Mouse (Mus musculus) layer of hippocampus, adult 18-20 months (tissue): Measurements from ENCODE around the gene Ttll10. TPM values are rescaled to one million over a fixed set of nuclear protein-coding genes. Genes with fewer than 3 reads are reported as not detected.

Experiments
- DNase-seq, 2 experiments: peaks; one replicate each; pipeline ENCODE4 v3.0.0; 2022; ENCODE audit warnings: low spot score in 2 of 2
- microRNA-seq, 2 experiments: library from miRNA; unstranded; fragments of <30 nt; microRNA quantifications; one replicate each; pipeline ENCODE4 v1.2.0; 2021
- total RNA-seq, 2 experiments: library from RNA; stranded (reverse); gene quantifications; 2 replicates each; pipeline ENCODE4 v1.2.3; 2021

The Ttll10 gene
- total RNA-seq, 2 experiments from 2014 or later: 0.33 to 0.35 TPM

DNA sequence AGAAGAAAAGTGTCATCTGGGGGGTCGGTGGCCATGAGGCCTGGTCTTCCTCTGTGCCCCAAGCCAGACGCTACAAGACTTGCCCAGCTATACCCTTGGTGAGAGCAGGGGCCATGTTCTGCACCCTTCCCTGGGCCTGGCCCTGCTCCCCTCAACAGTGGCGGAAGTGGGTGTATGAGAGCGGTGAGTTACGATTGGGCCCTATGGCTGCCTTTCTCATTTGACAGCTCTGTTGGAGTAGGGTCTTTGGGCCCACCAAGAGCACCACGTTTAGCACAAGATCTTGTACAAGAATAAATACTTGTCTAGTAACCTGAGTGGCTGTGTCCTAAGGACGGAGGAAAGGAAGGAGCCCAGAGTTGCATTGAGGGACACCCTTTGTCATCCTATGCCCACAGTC, 30.6 kb downstream of the Ttll10 start:
- DNase-seq: no peak

DNA sequence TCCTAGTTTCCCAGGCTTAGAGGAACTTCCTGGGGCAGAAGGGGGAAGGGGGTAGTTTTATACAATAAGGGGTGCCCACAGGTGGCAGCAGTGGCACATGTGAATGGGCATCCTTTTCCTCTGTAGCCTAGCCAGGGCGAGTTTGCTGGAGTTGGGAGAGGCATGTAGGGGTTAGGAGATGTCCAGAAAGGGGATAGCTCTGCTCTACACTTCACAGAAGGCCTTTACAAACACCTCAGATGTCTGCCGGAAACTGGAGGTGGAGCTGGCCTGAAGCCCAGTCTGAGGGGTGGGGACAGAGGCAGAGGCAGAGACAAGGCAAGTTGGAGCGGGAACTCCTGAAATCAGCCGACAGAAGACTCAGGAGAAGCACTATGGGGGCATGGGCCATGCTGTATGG, 33.2 kb downstream of the Ttll10 start, which contains the start of gene Tnfrsf18:
Gene Tnfrsf18 (plus strand): TSS at position 152 of the 400 bp plus-strand sequence.
- DNase-seq: peak; percentile 32 to 51

DNA sequence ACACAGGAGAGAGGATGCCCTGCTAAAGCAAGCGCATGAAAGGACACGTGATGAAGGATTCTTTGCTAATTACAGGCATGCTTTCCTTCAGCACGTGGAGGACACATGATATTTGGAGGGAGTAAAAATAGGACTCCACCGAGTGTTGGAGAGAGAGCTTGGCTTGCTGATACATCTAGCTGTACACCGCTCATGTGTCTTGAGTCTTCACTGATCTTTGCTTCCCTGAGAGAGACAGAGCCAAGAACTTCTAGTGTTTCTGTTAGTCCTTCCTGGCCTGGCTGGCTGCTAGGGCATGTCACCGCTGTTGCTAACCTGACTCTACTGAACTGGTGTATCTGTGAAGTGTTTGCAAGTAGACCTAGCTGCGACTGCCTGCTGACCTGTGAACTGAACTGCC, 35.0 kb downstream of the Ttll10 start:
- DNase-seq: no peak

DNA sequence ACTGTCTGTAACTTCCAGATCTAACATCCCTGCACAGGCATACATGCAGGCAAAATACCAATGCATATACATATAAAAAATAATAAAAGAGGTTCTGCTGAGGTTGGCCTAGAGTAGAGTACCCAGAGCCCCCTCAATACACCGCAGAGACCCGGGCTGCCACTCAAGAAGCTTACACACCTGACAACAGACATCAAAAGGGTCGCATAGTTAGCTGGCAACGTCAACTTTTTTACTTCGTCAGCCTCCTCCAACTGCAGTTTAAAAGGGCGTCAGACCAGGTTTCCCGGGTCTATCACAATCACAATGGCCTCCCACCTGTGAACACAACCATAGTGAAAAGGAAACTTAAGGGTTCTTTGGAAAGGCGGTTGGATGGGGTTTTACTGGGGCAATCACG, 35.7 kb downstream of the Ttll10 start:
- no peak for DNase-seq

DNA sequence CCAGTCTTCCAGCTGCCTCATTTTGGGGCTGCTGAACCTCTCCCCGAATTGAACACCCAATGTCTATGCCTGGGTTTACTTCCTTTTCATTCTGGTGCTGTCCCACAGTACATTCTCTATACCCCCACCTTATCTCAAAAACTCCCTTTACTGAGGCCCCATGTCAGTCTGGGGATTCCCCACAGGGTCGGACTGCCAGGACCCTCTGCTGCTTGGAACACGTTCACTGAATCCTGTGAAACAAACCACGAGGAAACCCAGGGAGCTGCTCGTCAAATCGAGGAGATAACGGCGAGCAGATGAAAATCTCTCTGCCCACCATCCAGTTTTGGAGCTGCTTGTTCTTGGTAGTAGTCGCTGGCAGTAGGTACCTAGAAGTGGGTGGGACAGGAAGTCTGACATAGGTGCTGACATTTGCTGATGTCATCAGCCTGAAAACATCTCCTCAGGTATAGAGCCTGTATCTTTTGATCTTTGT, 37.2 kb downstream of the Ttll10 start:
- no peak for DNase-seq

DNA sequence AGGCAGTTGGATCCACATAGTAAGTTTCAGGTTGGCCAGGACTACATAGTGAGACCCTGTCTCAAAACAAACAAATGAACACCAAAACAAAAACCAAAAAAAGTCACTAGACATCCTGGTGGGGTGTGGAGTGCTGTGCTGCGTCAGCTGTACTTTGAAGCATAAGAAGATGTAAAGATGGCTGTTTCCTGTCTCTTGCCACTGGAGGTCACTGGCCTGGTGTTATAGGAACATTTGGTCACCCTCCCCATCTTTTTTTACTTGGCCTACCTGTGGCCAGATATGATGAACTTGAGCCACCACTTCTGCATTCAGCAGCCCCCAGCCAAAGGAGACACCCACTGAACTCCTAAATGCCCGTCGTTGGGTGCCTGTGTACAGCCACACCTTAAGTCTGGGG, 37.8 kb downstream of the Ttll10 start:
- no peak for DNase-seq

DNA sequence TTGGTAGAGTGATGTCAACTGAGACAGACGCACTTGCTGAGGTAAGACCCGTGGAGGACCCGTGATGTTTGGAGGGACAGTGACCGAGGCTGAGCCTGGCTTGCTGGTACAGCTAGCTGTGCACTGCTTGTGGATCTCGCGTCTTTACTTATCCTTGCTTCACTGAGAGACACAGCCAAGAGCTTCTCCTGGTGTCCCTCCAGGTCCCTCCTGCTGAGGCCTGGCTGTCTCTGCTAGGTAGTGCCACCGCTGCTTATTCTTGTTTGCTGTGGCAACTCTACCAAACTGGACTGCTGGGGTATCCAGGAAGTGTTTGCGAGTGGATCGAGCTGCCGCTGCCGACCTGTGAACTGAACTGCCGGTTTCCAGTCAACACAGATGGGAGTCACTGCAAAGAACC, 39.4 kb downstream of the Ttll10 start:
- DNase-seq: no peak

DNA sequence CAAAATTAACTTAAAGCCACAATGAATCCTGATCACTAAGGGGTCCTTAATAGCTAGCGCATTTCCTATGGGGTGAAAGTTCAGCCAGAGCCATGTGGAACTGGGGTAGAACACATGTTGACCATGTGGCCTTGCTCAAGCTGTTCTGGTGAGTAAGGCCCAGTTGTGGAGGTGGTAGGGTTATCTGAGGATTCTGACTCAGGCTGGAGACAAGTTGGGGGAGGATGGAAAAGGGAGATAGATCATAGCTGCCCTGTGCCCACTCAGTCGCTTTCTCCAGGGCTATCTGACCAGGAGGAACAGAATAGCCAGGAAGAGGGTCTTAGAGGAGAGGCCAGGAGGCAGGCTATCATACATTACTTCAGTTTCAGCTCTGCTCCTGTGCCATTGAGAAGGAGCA, 44.8 kb downstream of the Ttll10 start:
- DNase-seq: no peak

DNA sequence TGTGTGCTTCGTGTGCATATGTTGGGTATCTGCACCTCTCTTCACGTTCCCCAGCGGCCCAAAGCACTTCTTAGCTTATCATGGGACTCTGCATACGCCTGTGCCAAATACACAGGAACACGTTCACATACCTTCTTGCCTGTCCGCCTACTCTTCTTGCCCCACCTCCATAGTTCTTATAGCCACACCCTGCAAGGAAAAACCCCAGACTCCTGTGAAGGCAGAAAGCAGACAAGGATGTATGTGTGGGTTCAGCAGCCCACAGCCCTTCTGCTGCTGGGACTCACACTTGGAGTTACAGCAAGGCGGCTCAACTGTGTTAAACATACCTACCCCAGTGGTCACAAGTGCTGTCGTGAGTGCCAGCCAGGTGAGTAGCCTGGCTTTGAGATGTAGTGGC, 45.6 kb downstream of the Ttll10 start, which contains the start of gene Tnfrsf4:
Gene Tnfrsf4 (plus strand): TSS at position 207 of the 400 bp plus-strand sequence.
- DNase-seq: no peak

DNA sequence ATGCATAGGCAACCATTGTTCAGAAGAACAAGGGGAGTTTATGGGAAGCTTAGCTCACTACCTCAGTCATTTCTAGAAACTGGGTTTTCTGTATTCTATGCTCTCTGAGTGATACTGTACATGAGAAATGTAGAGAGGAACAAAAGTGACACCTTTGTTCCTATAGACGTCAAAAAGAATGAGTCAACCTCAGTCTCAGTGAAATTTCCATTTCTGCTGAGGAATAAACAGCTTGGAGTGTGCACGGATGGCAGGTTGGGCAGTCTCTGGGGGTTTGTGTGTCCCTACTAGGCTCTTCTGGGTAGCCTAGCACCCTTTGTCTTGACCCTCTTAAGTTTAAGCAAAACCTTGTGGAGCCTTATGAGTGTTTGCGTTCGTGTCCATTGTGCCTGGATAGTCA, 50.8 kb downstream of the Ttll10 start:
- no peak for DNase-seq

DNA sequence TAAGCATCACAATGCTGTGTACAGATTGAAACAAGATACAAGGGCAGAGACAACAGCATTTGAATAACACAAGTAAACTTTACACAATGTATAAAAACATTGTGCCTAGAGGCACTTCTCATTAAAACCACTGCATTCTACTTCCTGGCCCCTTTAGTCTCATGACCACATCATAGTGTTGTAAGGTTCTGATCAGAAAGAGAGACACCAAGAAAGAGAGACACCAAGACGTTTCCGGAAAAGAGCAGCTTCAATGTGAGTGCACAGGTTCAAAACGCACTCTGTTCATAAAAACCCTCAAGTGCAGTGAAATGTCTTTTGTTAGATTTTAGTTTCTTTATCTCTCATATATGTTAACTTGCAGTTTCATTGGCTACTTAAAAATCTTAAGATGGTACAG, 55.1 kb downstream of the Ttll10 start:
- DNase-seq: no peak

DNA sequence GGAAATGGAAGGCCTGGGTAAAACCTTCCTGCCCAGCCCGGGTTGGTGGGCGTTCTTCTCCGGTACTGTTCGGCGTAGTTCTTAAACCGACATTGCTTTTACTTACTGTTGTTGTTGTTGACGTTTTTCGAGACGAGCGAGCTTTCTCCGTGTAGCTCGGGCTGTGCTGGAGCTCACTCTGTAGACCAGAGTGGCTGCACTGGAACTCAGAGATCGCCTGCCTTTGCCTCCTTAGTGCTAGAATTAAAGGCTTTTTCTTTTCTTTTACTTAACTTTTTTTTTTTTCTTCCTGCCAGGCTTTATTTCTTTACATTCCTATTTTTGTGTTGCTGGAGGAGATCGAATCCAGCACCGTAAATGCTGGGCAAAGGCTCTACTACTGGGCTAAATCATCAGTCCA, 65.6 kb downstream of the Ttll10 start:
- DNase-seq: no peak

DNA sequence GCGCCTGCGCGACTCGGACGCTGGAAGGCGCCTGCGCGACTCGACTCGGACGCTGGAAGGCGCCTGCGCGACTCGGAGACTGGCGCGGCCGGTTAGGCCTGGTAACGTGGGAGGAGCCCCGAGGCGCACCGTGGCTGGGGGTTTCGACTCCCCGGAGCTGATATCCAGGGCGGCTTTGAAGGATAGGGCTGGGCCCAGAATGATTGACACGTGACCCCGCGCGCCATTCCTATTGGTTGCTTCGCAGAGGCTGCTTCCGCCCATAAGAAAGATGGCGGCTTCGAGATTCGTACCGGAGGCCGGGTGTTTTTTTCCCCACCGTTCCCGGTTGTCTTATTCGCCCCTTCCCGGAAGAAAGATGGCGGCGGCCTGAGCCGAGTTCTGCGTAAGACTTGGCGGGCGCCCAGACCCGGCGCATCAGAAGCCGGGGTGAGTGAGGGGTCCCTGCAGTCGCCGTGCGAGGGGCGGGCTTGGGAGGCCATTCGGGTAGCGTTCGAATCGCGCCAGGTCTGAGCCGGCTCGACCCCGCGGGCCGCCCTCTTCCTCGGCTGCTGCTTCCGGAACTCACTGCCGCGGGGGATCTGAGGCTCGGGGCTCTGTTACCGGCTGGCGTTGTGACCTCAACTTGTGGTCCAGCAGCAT, 66.2 kb downstream of the Ttll10 start:
- peak; percentile 93 to 99 for DNase-seq

DNA sequence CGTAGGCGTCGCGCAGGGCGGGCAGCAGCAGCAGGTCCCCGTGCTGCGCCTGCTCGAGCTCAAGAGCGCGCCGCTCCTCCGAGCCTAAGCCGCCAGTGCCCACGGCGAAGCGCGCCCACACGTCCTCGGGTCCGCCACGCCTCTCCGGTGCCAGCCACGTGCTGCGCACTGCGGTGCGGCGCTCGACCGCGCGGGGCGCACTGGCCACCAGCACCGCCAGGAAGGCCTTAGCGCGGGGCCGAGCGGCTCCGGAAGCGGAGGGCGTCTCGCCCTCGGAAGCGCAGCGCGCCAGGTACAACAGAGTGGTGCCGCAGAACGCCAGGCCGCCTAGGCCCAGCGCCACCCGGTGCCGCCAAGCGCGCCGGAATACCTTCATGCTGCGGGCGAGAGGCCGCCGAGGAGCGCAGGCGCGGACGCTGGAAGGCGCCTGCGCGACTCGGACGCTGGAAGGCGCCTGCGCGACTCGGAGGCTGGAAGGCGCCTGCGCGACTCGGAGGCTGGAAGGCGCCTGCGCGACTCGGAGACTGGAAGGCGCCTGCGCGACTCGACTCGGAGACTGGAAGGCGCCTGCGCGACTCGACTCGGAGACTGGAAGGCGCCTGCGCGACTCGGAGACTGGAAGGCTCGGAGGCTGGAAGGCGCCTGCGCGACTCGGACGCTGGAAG, 66.8 kb downstream of the Ttll10 start, which contains the start of the genes B3galt6 and Sdf4:
Gene B3galt6 (minus strand): TSS at position 409 of the 665 bp plus-strand sequence.
Gene Sdf4 (plus strand): TSS at position 632 of the 665 bp plus-strand sequence.
- peak; percentile 86 to 93 for DNase-seq

DNA sequence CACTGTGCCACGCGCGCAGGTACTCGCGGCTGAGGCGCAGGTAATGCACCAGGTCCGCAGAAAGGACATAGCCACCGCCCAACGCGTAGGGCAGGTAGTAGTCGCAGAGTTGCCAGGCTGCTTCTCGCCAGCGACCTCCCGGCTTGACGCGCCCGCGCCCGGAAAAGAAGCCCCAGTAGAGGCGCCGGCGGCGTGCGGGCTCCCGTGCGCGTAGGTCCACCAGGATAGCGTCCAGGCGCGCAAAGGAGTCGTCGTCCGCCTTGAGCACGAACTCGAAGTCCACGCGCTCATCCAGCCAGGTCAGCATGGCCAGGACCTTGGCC, 67.3 kb downstream of the Ttll10 start:
- DNase-seq: no peak

DNA sequence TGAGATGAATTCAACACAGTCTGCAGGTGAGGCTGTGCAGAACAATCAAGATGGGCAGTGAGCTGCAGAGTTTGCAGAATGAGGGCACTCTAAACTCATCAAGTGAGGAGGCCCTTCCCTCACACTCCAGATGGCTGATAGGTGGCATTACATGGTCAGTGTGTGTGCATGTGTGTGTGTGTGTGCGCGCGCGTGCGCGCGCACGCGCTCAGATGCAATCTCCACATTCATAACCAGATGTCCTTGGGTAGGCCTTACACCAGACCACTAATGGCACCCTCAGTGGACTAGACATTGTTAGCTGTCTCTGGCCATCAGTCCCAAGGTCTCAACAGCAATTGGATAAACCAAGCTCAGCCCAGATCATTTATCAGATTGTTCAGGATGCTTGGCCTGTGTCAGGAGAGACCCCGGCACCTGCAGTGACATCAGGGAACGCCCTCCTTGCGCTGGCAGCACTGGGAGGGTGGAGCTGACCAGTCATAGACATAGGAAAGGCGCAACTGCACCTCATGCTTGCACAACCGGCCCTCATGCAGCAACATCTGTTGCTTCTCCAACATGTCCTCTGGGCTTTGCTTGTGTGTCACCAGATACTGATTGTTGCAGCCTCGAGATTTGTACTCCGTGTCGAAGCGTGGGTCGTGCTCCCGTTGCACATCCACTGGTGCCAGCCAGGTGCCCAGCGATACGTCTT, 67.9 kb downstream of the Ttll10 start:
- DNase-seq: no peak

Small RNAs within 50 kb of the gene (microRNA-seq; reads per million reads assigned to microRNA genes)
- gene Mir200a: 19.7 to 24.6 reads per million in 2 experiments
- 41.5 to 95.2 reads per million in 2 experiments for gene Mir200b
- 75.3 to 92.3 reads per million in 2 experiments for gene Mir429

Other genes with a start within 250 kb of the Ttll10 start
- 10 to 100 TPM; 70.4 to 79.3 TPM for gene Ccnl2, start 246.9 kb downstream of the Ttll10 start, total RNA-seq
- 100 to 1,000 TPM in 1 of 2 experiments, 10 to 100 TPM in 1; 97.4 to 106 TPM for gene Aurkaip1, start 228.1 kb downstream of the Ttll10 start, total RNA-seq
- gene Mxra8, start 219.7 kb downstream of the Ttll10 start, total RNA-seq: 1 to 10 TPM; 5.6 to 6.9 TPM
- 10 to 100 TPM; 85.4 to 86.9 TPM for gene Dvl1, start 212.0 kb downstream of the Ttll10 start, total RNA-seq
- gene Tas1r3, start 196.1 kb downstream of the Ttll10 start, total RNA-seq: under 1 TPM; 0.30 to 0.35 TPM
- 10 to 100 TPM; 31.9 to 33.2 TPM for gene Cptp, start 190.0 kb downstream of the Ttll10 start, total RNA-seq
- gene Ints11, start 189.9 kb downstream of the Ttll10 start, total RNA-seq: 10 to 100 TPM; 29.0 to 33.8 TPM
- gene Pusl1, start 167.6 kb downstream of the Ttll10 start, total RNA-seq: 10 to 100 TPM; 45.8 to 54.9 TPM
- 100 to 1,000 TPM; 105 to 120 TPM for gene Acap3, start 167.6 kb downstream of the Ttll10 start, total RNA-seq
- 10 to 100 TPM; 68.2 to 70.8 TPM for gene Ube2j2, start 115.6 kb downstream of the Ttll10 start, total RNA-seq
- gene C1qtnf12, start 97.1 kb downstream of the Ttll10 start, total RNA-seq: 10 to 100 TPM; 15.7 to 16.8 TPM
- 10 to 100 TPM in 1 of 2 experiments, 1 to 10 TPM in 1; 9.3 to 10.3 TPM for gene B3galt6, start 66.8 kb downstream of the Ttll10 start, total RNA-seq
- 100 to 1,000 TPM; 202 to 203 TPM for gene Sdf4, start 66.5 kb downstream of the Ttll10 start, total RNA-seq
- 1 to 10 TPM in 1 of 2 experiments, under 1 TPM in 1; 0.94 to 1.4 TPM for gene Tnfrsf4, start 45.6 kb downstream of the Ttll10 start, total RNA-seq
- gene Tnfrsf18, start 33.2 kb downstream of the Ttll10 start, total RNA-seq: not detected
- gene 9430015G10Rik, start 50.6 kb upstream of the Ttll10 start, total RNA-seq: 10 to 100 TPM; 24.9 to 27.2 TPM
- gene Rnf223, start 71.1 kb upstream of the Ttll10 start, total RNA-seq: under 1 TPM; 0.67 to 0.84 TPM
- gene Agrn, start 138.1 kb upstream of the Ttll10 start, total RNA-seq: 100 to 1,000 TPM; 118 to 120 TPM
- gene Isg15, start 141.4 kb upstream of the Ttll10 start, total RNA-seq: under 1 TPM in 1 of 2 experiments, not detected in 1; 0.74 TPM
- 1 to 10 TPM; 5.4 to 6.5 TPM for gene AW011738, start 143.9 kb upstream of the Ttll10 start, total RNA-seq
- under 1 TPM; 0.15 to 0.40 TPM for gene Perm1, start 156.5 kb upstream of the Ttll10 start, total RNA-seq
- 10 to 100 TPM; 37.5 to 38.8 TPM for gene Plekhn1, start 175.4 kb upstream of the Ttll10 start, total RNA-seq
- gene Noc2l, start 176.6 kb upstream of the Ttll10 start, total RNA-seq: 10 to 100 TPM; 69.5 to 71.7 TPM
- gene Samd11, start 196.2 kb upstream of the Ttll10 start, total RNA-seq: 1 to 10 TPM; 4.5 to 5.6 TPM